Mouse (Mus musculus) thymus, adult 2 months (tissue): ENCODE data around the gene Scp2d1.

ENCODE experiments used
- CTCF ChIP-seq: fragments of 200-500 bp; IDR thresholded peaks from 2 replicates; pipeline ENCODE4 v1.5.1; 2012; ENCODE audit warnings: mild to moderate bottlenecking, control low read depth, low read length, moderate library complexity, borderline replicate concordance; ENCODE audit not compliant: control insufficient read depth, poor library complexity, insufficient read depth; ENCODE audit errors: extremely low read depth
- POLR2A ChIP-seq: fragments of 200-500 bp; IDR thresholded peaks from 2 replicates; pipeline ENCODE4 v1.6.1; 2012; ENCODE audit warnings: mild to moderate bottlenecking, low read length, control low read depth, moderate library complexity; ENCODE audit not compliant: control insufficient read depth, poor library complexity, insufficient read depth; ENCODE audit errors: extremely low read depth

DNA sequence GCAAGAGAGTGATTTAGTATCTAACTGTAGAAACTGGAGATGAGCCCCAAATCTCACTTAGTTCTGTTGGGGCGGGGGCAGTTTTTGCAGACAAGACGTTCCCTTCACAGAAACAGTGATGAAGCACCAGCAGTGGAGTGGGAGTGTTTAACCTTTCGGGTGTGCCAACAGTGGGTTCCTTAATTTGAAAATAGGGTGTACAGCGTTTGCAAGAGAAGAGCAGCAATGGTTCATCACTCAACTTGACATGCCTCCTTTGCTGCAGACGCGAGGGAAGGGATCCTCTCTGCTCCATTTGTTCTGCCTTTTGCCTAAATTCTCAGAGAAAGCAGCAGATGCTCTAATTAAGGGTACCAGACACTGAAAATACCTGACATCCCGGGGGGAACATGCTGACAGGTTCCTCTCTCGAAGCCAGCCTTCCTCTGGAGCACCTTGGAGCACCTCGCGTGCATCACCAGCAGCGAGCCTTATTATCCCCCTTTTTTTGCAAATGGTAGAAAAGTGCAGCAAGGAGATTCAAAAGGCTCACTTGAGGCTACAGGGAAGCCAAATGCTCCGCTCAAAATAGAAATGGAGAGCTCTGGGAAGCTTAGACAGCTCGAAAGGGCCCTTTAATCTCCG lies 31.7 kb upstream of the Scp2d1 start:
- no peak for TF ChIP-seq CTCF
- TF ChIP-seq POLR2A, result no peak
